Mouse (Mus musculus): ENCODE data around the gene Sohlh1. TPM values are rescaled to one million over a fixed set of nuclear protein-coding genes. Genes with fewer than 3 reads are reported as not detected.

Gene Sohlh1
- not detected in 2 replicates for polyA plus RNA-seq (2014; fragmentation: Nextera tagmentation; extraction: Ambion mirVana)

DNA sequence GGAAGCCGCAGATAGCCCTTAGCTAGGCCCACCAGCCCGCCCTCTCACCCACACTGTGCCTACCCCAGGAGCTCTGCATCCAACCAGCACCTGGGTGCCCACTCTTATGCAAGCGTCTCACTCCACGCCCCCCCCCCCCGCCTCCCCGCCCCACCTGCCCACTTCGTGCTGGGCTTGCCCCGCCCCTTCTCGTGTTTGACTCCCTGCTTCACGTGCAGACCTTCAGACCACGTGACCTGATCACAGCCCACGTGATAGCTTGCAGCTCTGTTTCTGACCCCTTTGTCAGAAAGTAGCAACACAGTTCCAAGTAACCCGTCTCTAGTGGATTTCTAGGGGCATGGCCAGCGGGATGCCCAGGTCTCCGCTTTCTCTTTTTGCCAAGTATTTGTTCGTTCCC, at the start of gene Sohlh1:
Gene Sohlh1, minus strand, starts transcription at position 23 of the 400 bp plus-strand sequence.
- no peaks in the 10 kb centered on the region for H3K36me3 ChIP-seq (ENCODE audit: control insufficient read depth, insufficient read depth, low read length)
- no peaks in the 10 kb centered on the region for H3K4me1 ChIP-seq (ENCODE audit: control insufficient read depth in 2 of 2, insufficient read depth in 2 of 2, low read length in 2 of 2)
- no peak within 1 kb of the TSS for H3K4me3 ChIP-seq (ENCODE audit: control insufficient read depth in 1 of 2, insufficient read depth in 1 of 2, low read depth in 1 of 2, low read length in 2 of 2)
- H3K9me3 ChIP-seq (ENCODE audit: control insufficient read depth, low read length) = no peaks in the 10 kb centered on the region
- no peak within 1 kb of the TSS for H3K27ac ChIP-seq (replicated peaks in 1 of 2; ENCODE audit: control insufficient read depth in 1 of 2, insufficient read depth in 1 of 2, low read depth in 2 of 2, low read length in 2 of 2)
- 79% methylated on average over 16 of the region's 16 CpGs for WGBS
- no peak within 1 kb of the TSS for H3K4me2 ChIP-seq (ENCODE audit: low read length)
- no peak for ATAC-seq (ENCODE audit: insufficient number of reproducible peaks, insufficient read depth, low FRiP score, low read depth)
- no peak within 1 kb of the TSS for H3K9ac ChIP-seq (ENCODE audit: low read length)
- H3K27me3 ChIP-seq (ENCODE audit: control insufficient read depth, insufficient read depth, low read length) = peaks cover 3% of the 10 kb centered on the region; the same call in 1 of the 2 replicates

- no peaks in the 10 kb centered on the region for H3K4me1 ChIP-seq (ENCODE audit: control insufficient read depth in 2 of 2, insufficient read depth in 2 of 2, low read length in 2 of 2)
- H3K4me2 ChIP-seq (ENCODE audit: low read length) = no peak overlapping the region
- WGBS = 75% methylated on average over 7 of the region's 7 CpGs
- no peaks in the 10 kb centered on the region for H3K36me3 ChIP-seq (ENCODE audit: control insufficient read depth, insufficient read depth, low read length)
- no peaks in the 10 kb centered on the region for H3K9me3 ChIP-seq (ENCODE audit: control insufficient read depth, low read length)
- H3K27me3 ChIP-seq (ENCODE audit: control insufficient read depth, insufficient read depth, low read length) = no peaks in the 10 kb centered on the region
- ATAC-seq (ENCODE audit: insufficient number of reproducible peaks, insufficient read depth, low FRiP score, low read depth) = no peak
- no peak overlapping the region for H3K9ac ChIP-seq (ENCODE audit: low read length)
- no peak overlapping the region for H3K4me3 ChIP-seq (ENCODE audit: control insufficient read depth in 1 of 2, insufficient read depth in 1 of 2, low read depth in 1 of 2, low read length in 2 of 2)
- H3K27ac ChIP-seq (replicated peaks in 1 of 2; ENCODE audit: control insufficient read depth in 1 of 2, insufficient read depth in 1 of 2, low read depth in 2 of 2, low read length in 2 of 2) = no peak overlapping the region
These were observed 45.4 kb upstream of the Sohlh1 start for GRCm38 (mm10) chr2:25892440-25892839.

DNA sequence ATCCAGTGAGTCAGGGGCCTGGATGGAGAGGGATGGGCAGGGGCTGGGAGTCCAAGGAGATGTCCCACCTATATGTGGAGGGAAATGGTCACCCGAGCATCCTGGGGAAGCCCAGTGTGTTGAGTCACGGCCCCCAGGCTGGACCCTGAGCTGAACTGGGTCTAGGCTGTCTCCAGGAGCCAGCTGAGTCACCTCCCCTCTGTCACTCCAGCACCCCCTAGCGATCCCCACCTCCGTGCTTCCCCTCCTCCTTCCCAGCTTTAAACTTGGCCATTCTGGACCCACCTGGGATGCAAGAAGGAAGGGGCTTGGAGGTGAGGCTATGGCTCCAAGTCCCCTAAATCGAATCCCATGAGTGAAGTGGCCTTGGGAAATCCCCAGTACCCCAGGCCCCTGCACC, 41.1 kb upstream of the Sohlh1 start:
- H3K9ac ChIP-seq (ENCODE audit: low read length) = no peak overlapping the region
- H3K4me3 ChIP-seq (ENCODE audit: control insufficient read depth in 1 of 2, insufficient read depth in 1 of 2, low read depth in 1 of 2, low read length in 2 of 2) = no peak overlapping the region
- ATAC-seq (ENCODE audit: insufficient number of reproducible peaks, insufficient read depth, low FRiP score, low read depth) = no peak
- 53% methylated on average over 5 of the region's 5 CpGs for WGBS
- H3K27me3 ChIP-seq (ENCODE audit: control insufficient read depth, insufficient read depth, low read length) = no peaks in the 10 kb centered on the region
- H3K9me3 ChIP-seq (ENCODE audit: control insufficient read depth, low read length) = no peaks in the 10 kb centered on the region
- no peak overlapping the region for H3K4me2 ChIP-seq (ENCODE audit: low read length)
- H3K27ac ChIP-seq (replicated peaks in 1 of 2; ENCODE audit: control insufficient read depth in 1 of 2, insufficient read depth in 1 of 2, low read depth in 2 of 2, low read length in 2 of 2) = no peak overlapping the region
- H3K4me1 ChIP-seq (ENCODE audit: control insufficient read depth in 2 of 2, insufficient read depth in 2 of 2, low read length in 2 of 2) = no peaks in the 10 kb centered on the region
- no peaks in the 10 kb centered on the region for H3K36me3 ChIP-seq (ENCODE audit: control insufficient read depth, insufficient read depth, low read length)

DNA sequence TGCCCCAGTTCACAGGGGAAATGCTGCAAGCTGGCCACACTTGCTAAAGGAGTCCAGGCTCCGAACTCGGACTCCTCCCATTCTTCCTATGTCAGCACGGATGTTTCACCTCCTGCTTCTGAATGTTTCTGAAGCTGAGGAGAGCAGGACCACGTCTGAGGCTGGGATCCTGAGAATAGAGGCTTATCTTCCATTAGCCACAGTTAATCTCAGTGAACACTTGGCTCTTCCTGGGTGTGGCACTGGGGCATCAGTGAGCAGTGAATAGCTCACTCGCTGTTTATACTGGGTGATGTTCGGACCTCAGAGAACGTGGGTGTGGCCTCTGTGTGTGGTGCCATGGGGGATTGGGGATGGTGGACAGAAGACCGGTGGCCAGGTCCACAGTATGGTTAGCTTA, 40.2 kb upstream of the Sohlh1 start:
- H3K4me2 ChIP-seq (ENCODE audit: low read length) = no peak overlapping the region
- no peaks in the 10 kb centered on the region for H3K27me3 ChIP-seq (ENCODE audit: control insufficient read depth, insufficient read depth, low read length)
- no peak overlapping the region for H3K4me3 ChIP-seq (ENCODE audit: control insufficient read depth in 1 of 2, insufficient read depth in 1 of 2, low read depth in 1 of 2, low read length in 2 of 2)
- no peaks in the 10 kb centered on the region for H3K9me3 ChIP-seq (ENCODE audit: control insufficient read depth, low read length)
- no peak overlapping the region for H3K27ac ChIP-seq (replicated peaks in 1 of 2; ENCODE audit: control insufficient read depth in 1 of 2, insufficient read depth in 1 of 2, low read depth in 2 of 2, low read length in 2 of 2)
- H3K36me3 ChIP-seq (ENCODE audit: control insufficient read depth, insufficient read depth, low read length) = no peaks in the 10 kb centered on the region
- H3K9ac ChIP-seq (ENCODE audit: low read length) = no peak overlapping the region
- 43% methylated on average over 8 of the region's 8 CpGs for WGBS
- no peak for ATAC-seq (ENCODE audit: insufficient number of reproducible peaks, insufficient read depth, low FRiP score, low read depth)
- H3K4me1 ChIP-seq (ENCODE audit: control insufficient read depth in 2 of 2, insufficient read depth in 2 of 2, low read length in 2 of 2) = no peaks in the 10 kb centered on the region

GRCm38 (mm10) chr2:25884756-25885155, 37.7 kb upstream of the Sohlh1 start:
- Histone ChIP-seq H3K9me3 (ENCODE audit: control insufficient read depth, low read length) (no peaks in the 10 kb centered on the region), H3K36me3 (ENCODE audit: control insufficient read depth, insufficient read depth, low read length) (no peaks in the 10 kb centered on the region), H3K4me1 (ENCODE audit: control insufficient read depth in 2 of 2, insufficient read depth in 2 of 2, low read length in 2 of 2) (no peaks in the 10 kb centered on the region), H3K27me3 (ENCODE audit: control insufficient read depth, insufficient read depth, low read length) (peaks cover 11% of the 10 kb centered on the region), H3K27ac (replicated peaks in 1 of 2; ENCODE audit: control insufficient read depth in 1 of 2, insufficient read depth in 1 of 2, low read depth in 2 of 2, low read length in 2 of 2) (no peak overlapping the region), H3K9ac (ENCODE audit: low read length) (no peak overlapping the region), H3K4me3 (ENCODE audit: control insufficient read depth in 1 of 2, insufficient read depth in 1 of 2, low read depth in 1 of 2, low read length in 2 of 2) (no peak overlapping the region), H3K4me2 (ENCODE audit: low read length) (no peak overlapping the region)
- ATAC-seq (ENCODE audit: insufficient number of reproducible peaks, insufficient read depth, low FRiP score, low read depth) = no peak
- WGBS = 81% methylated on average over 3 of the region's 3 CpGs

- ATAC-seq (ENCODE audit: insufficient number of reproducible peaks, insufficient read depth, low FRiP score, low read depth) = no peak
- no peaks in the 10 kb centered on the region; a peak in 1 of 4 replicates for H3K4me1 ChIP-seq (ENCODE audit: control insufficient read depth in 2 of 2, insufficient read depth in 2 of 2, low read length in 2 of 2)
- H3K9me3 ChIP-seq (ENCODE audit: control insufficient read depth, low read length) = no peaks in the 10 kb centered on the region
- H3K4me3 ChIP-seq (ENCODE audit: control insufficient read depth in 1 of 2, insufficient read depth in 1 of 2, low read depth in 1 of 2, low read length in 2 of 2) = no peak overlapping the region
- no peak overlapping the region for H3K9ac ChIP-seq (ENCODE audit: low read length)
- H3K36me3 ChIP-seq (ENCODE audit: control insufficient read depth, insufficient read depth, low read length) = no peaks in the 10 kb centered on the region
- WGBS = 35% methylated on average over 1 of the region's 1 CpGs
- H3K27ac ChIP-seq (replicated peaks in 1 of 2; ENCODE audit: control insufficient read depth in 1 of 2, insufficient read depth in 1 of 2, low read depth in 2 of 2, low read length in 2 of 2) = no peak overlapping the region
- H3K27me3 ChIP-seq (ENCODE audit: control insufficient read depth, insufficient read depth, low read length) = peaks cover 35% of the 10 kb centered on the region
- H3K4me2 ChIP-seq (ENCODE audit: low read length) = no peak overlapping the region
These were observed 35.2 kb upstream of the Sohlh1 start for GRCm38 (mm10) chr2:25882276-25882675.

DNA sequence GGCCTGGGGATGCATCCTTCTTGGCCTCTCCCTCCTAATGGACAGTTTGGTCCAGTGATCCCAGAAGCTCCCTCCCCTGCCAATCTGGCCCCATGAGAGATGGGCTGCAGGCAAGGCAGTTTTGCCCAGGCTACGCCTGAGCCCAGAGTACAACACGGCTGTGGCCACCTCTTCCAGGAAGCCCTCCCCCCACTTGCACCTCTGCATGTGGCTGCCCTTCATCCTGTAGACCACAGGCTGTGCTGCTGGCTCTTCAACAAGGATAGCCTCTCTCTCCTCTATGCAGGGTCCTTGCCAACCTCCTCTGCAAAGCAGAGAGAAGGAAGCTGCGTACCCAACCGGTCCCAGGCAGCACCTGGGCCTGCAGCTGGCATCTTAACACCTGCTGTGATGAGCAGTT, 32.0 kb upstream of the Sohlh1 start:
- 44% methylated on average over 4 of the region's 4 CpGs for WGBS
- H3K27me3 ChIP-seq (ENCODE audit: control insufficient read depth, insufficient read depth, low read length) = peaks cover 58% of the 10 kb centered on the region

GRCm38 (mm10) chr2:25878516-25878915, 31.5 kb upstream of the Sohlh1 start:
- no peak overlapping the region for H3K27ac ChIP-seq (replicated peaks in 1 of 2; ENCODE audit: control insufficient read depth in 1 of 2, insufficient read depth in 1 of 2, low read depth in 2 of 2, low read length in 2 of 2)
- peaks cover 59% of the 10 kb centered on the region for H3K27me3 ChIP-seq (ENCODE audit: control insufficient read depth, insufficient read depth, low read length)
- no peaks in the 10 kb centered on the region for H3K9me3 ChIP-seq (ENCODE audit: control insufficient read depth, low read length)
- H3K4me2 ChIP-seq (ENCODE audit: low read length) = no peak overlapping the region
- 66% methylated on average over 2 of the region's 2 CpGs for WGBS
- no peak for ATAC-seq (ENCODE audit: insufficient number of reproducible peaks, insufficient read depth, low FRiP score, low read depth)
- H3K4me1 ChIP-seq (ENCODE audit: control insufficient read depth in 2 of 2, insufficient read depth in 2 of 2, low read length in 2 of 2) = no peaks in the 10 kb centered on the region; a peak in 1 of 4 replicates
- no peak overlapping the region for H3K4me3 ChIP-seq (ENCODE audit: control insufficient read depth in 1 of 2, insufficient read depth in 1 of 2, low read depth in 1 of 2, low read length in 2 of 2)
- H3K36me3 ChIP-seq (ENCODE audit: control insufficient read depth, insufficient read depth, low read length) = no peaks in the 10 kb centered on the region
- H3K9ac ChIP-seq (ENCODE audit: low read length) = no peak overlapping the region

More for the DNA sequence above, 32.0 kb upstream of the Sohlh1 start:
- ATAC-seq (ENCODE audit: insufficient number of reproducible peaks, insufficient read depth, low FRiP score, low read depth) = no peak
- H3K9ac ChIP-seq (ENCODE audit: low read length) = no peak overlapping the region
- no peak overlapping the region for H3K4me3 ChIP-seq (ENCODE audit: control insufficient read depth in 1 of 2, insufficient read depth in 1 of 2, low read depth in 1 of 2, low read length in 2 of 2)
- H3K9me3 ChIP-seq (ENCODE audit: control insufficient read depth, low read length) = no peaks in the 10 kb centered on the region
- H3K4me1 ChIP-seq (ENCODE audit: control insufficient read depth in 2 of 2, insufficient read depth in 2 of 2, low read length in 2 of 2) = no peaks in the 10 kb centered on the region; a peak in 1 of 4 replicates
- H3K27ac ChIP-seq (replicated peaks in 1 of 2; ENCODE audit: control insufficient read depth in 1 of 2, insufficient read depth in 1 of 2, low read depth in 2 of 2, low read length in 2 of 2) = no peak overlapping the region
- H3K36me3 ChIP-seq (ENCODE audit: control insufficient read depth, insufficient read depth, low read length) = no peaks in the 10 kb centered on the region
- no peak overlapping the region for H3K4me2 ChIP-seq (ENCODE audit: low read length)
